Mouse (Mus musculus) forebrain, postnatal 0 days (tissue): ENCODE measurements at regions not wholly inside any gene's neighbourhood (a gene's known extent, or its start where the extent isn't known, plus 50 kb on each side); places are given as distances from the start of the nearest gene placed in this dataset.

ENCODE experiments used
- ATAC-seq: fragments of 200-750 bp; cut with Nextera tagmentation; 2 replicates; pipeline ENCODE4 v1.8.0; 2017; ENCODE audit warnings: mild to moderate bottlenecking, moderate library complexity
- DNase-seq: peaks from one replicate; pipeline ENCODE4 v3.0.0-alpha.2; 2015
- H3K27ac ChIP-seq: fragments of 300-500 bp; sonication (generic); 2 replicates; pipeline ENCODE4 v1.5.1; 2014; ENCODE audit warnings: low read depth, mild to moderate bottlenecking, antibody characterized with exemption, low read length, moderate library complexity, mixed read lengths
- H3K27me3 ChIP-seq: fragments of 300-500 bp; sonication (generic); 2 replicates; pipeline ENCODE4 v1.6.1; 2014; ENCODE audit warnings: mild to moderate bottlenecking, low read length, mixed read lengths; ENCODE audit not compliant: insufficient read depth
- H3K36me3 ChIP-seq: fragments of 300-500 bp; sonication (generic); 2 replicates; pipeline ENCODE4 v1.6.1; 2014; ENCODE audit warnings: mild to moderate bottlenecking, moderate library complexity; ENCODE audit not compliant: insufficient read depth
- H3K4me1 ChIP-seq: fragments of 300-500 bp; sonication (generic); 2 replicates; pipeline ENCODE4 v1.6.1; 2014; ENCODE audit warnings: antibody characterized with exemption; ENCODE audit not compliant: insufficient read depth
- H3K4me2 ChIP-seq: fragments of 300-500 bp; sonication (generic); 2 replicates; pipeline ENCODE4 v1.6.1; 2014; ENCODE audit warnings: low read depth, mild to moderate bottlenecking, moderate library complexity
- H3K4me3 ChIP-seq: fragments of 300-500 bp; sonication (generic); 2 replicates; pipeline ENCODE4 v1.5.1; 2014; ENCODE audit warnings: low read depth, low read length, mixed read lengths
- H3K9ac ChIP-seq: fragments of 300-500 bp; sonication (generic); 2 replicates; pipeline ENCODE4 v1.6.1; 2014; ENCODE audit warnings: mild to moderate bottlenecking
- H3K9me3 ChIP-seq: fragments of 300-500 bp; sonication (generic); 2 replicates; pipeline ENCODE4 v1.6.1; 2016; ENCODE audit warnings: low read length
- CTCF ChIP-seq: sonication (generic); IDR thresholded peaks from 2 replicates; pipeline ENCODE4 v1.5.1; 2016; ENCODE audit warnings: antibody characterized with exemption, control low read depth, low read depth
- WGBS: fragments of 180-500 bp; shearing (Covaris S2); extraction: QIAGEN DNeasy Blood & Tissue Kit; methylation state at CpG from one replicate; pipeline ENCODE4 v1.1.7; 2014; 5-methylcytosine and 5-hydroxymethylcytosine counted together

DNA sequence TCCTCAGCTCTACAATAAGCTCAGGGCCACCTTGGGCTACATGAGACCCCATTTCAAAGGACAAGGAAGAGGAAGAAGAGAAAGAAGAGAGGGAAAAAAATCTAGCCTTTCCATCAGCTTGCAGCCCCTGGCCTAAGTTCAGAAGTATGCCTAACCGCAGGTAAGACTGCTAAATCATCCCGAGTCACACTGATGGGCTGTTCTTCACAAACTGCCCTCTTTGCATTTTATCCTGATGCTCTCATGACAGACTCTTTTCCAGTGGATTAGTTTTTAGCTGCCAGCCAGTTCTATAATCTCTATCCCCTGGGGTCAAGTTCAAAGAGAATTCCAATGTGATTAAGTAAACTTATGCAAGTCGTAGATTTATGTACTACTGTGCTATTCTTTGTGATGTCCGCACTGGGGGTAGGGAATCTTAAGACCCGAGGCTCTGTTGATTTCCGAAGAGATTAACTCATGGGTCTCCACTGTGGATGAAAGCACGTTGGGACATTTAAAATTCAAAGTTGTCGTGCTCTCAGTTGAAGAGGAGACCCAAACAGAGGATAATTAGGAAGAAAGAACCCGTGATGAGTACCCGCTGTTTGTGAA lies 70.4 kb upstream of the Cacul1 start:
- Histone ChIP-seq H3K9ac (no peak overlapping the region), H3K27me3 (no peaks in the 10 kb centered on the region), H3K27ac (no peak overlapping the region), H3K4me1 (no peaks in the 10 kb centered on the region), H3K4me3 (no peak overlapping the region), H3K9me3 (no peaks in the 10 kb centered on the region), H3K36me3 (no peaks in the 10 kb centered on the region), H3K4me2 (no peak overlapping the region)
- TF ChIP-seq CTCF, result no peak
- ATAC-seq (no peak), DNase-seq (no peak)
- 11% methylated on average over 10 of the region's 10 CpGs for WGBS

DNA sequence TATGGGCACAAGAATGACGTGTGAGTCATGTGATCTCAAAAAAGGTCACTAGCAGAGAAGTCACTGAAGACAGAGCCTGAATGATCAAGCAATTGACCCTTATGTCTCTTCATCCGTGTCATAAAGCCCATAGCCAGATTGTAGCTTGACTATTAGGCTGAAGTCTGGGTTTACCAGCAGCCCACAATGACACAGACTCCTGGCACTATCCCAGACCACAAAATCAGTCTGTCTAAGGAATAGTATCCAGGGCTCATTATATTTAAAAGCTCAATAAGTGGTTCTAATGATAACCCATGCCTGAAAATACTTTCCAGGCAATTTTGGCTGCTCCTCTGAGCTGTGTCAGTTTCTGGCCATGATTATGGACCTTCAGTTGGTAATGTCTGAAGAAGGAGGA lies 59.2 kb upstream of the Cacul1 start:
- Histone ChIP-seq H3K9me3 (no peaks in the 10 kb centered on the region), H3K4me1 (no peaks in the 10 kb centered on the region), H3K27me3 (no peaks in the 10 kb centered on the region), H3K36me3 (no peaks in the 10 kb centered on the region), H3K9ac (no peak overlapping the region), H3K27ac (no peak overlapping the region), H3K4me2 (no peak overlapping the region), H3K4me3 (no peak overlapping the region)
- WGBS, result 70% methylated on average over 2 of the region's 2 CpGs
- ATAC-seq (no peak), DNase-seq (no peak)
- no peak for TF ChIP-seq CTCF
